Mouse (Mus musculus) layer of hippocampus, postnatal 36 days (tissue): ENCODE results near the gene Cacfd1. TPM values are rescaled to one million over a fixed set of nuclear protein-coding genes. Genes with fewer than 3 reads are reported as not detected.

Experiments used
- total RNA-seq, 2 experiments: library from RNA; stranded (reverse); gene quantifications; 2 replicates each; pipeline ENCODE4 v1.2.3; 2021

The Cacfd1 gene
- total RNA-seq, 2 experiments from 2014 or later, result 42.8 to 46.6 TPM

Other genes with a start within 250 kb of the Cacfd1 start
- not detected for gene Abo, start 144.9 kb upstream of the Cacfd1 start, total RNA-seq
- 10 to 100 TPM; 24.5 to 25.6 TPM for gene Surf6, start 107.0 kb upstream of the Cacfd1 start, total RNA-seq
- gene Med22, start 99.2 kb upstream of the Cacfd1 start, total RNA-seq, result 10 to 100 TPM; 47.8 to 52.6 TPM
- gene Rpl7a, start 99.2 kb upstream of the Cacfd1 start, total RNA-seq, result 100 to 1,000 TPM; 242 to 247 TPM
- 10 to 100 TPM; 34.4 to 34.5 TPM for gene Surf2, start 93.6 kb upstream of the Cacfd1 start, total RNA-seq
- 10 to 100 TPM; 93.3 to 97.0 TPM for gene Surf1, start 93.4 kb upstream of the Cacfd1 start, total RNA-seq
- 10 to 100 TPM; 59.0 to 59.6 TPM for gene Surf4, start 76.0 kb upstream of the Cacfd1 start, total RNA-seq
- under 1 TPM in 1 of 2 experiments, not detected in 1; 0.46 TPM for gene Stkld1, start 75.9 kb upstream of the Cacfd1 start, total RNA-seq
- 10 to 100 TPM; 64.8 to 74.5 TPM for gene Rexo4, start 45.5 kb upstream of the Cacfd1 start, total RNA-seq
- gene Adamts13, start 36.5 kb upstream of the Cacfd1 start, total RNA-seq, result 1 to 10 TPM in 1 of 2 experiments, under 1 TPM in 1; 0.71 to 1.7 TPM
- gene Slc2a6, start 18.1 kb downstream of the Cacfd1 start, total RNA-seq, result 10 to 100 TPM; 40.1 to 44.9 TPM
- under 1 TPM; 0.46 to 0.77 TPM for gene Mymk, start 62.3 kb downstream of the Cacfd1 start, total RNA-seq
- gene Adamtsl2, start 69.5 kb downstream of the Cacfd1 start, total RNA-seq, result 10 to 100 TPM; 10.5 to 12.3 TPM
- 100 to 1,000 TPM; 107 to 130 TPM for gene Fam163b, start 132.6 kb downstream of the Cacfd1 start, total RNA-seq
- gene Dbh, start 155.3 kb downstream of the Cacfd1 start, total RNA-seq, result under 1 TPM; 0.25 to 0.48 TPM
- 1 to 10 TPM; 7.2 to 8.7 TPM for gene Sardh, start 238.4 kb downstream of the Cacfd1 start, total RNA-seq